Mouse (Mus musculus) stomach, embryonic 16.5 days (tissue): ENCODE data around the gene Spaca6. TPM values are rescaled to one million over a fixed set of nuclear protein-coding genes. Genes with fewer than 3 reads are reported as not detected.
"Not testable (repeated sequence)": the region's sequence is repeated elsewhere in the genome, so short reads cannot be mapped to it uniquely, and the experiment has no call there.

Source experiments
- ATAC-seq: fragments of 200-750 bp; cut with Nextera tagmentation; 2 replicates; pipeline ENCODE4 v1.8.0; 2017; ENCODE audit warnings: moderate number of reproducible peaks, moderate TSS enrichment; ENCODE audit not compliant: insufficient read depth, low FRiP score
- H3K27ac ChIP-seq: fragments of 300-500 bp; sonication (generic); 2 replicates; pipeline ENCODE4 v1.5.1; 2014; ENCODE audit warnings: low read length
- H3K27me3 ChIP-seq: fragments of 300-500 bp; sonication (generic); 2 replicates; pipeline ENCODE4 v1.6.1; 2014; ENCODE audit warnings: low read length, control low read depth, mixed read lengths; ENCODE audit not compliant: control insufficient read depth, insufficient read depth
- H3K36me3 ChIP-seq: fragments of 300-500 bp; sonication (generic); 2 replicates; pipeline ENCODE4 v1.6.1; 2014; ENCODE audit warnings: low read length; ENCODE audit not compliant: control insufficient read depth, insufficient read depth
- H3K4me1 ChIP-seq: fragments of 300-500 bp; sonication (generic); 2 replicates; pipeline ENCODE4 v1.6.1; 2014; ENCODE audit warnings: low read length, control low read depth, mixed read lengths; ENCODE audit not compliant: control insufficient read depth, insufficient read depth
- H3K4me2 ChIP-seq: fragments of 300-500 bp; sonication (generic); 2 replicates; pipeline ENCODE4 v1.6.1; 2014; ENCODE audit warnings: low read depth, low read length, mixed read lengths
- H3K4me3 ChIP-seq: fragments of 300-500 bp; sonication (generic); replicated peaks from 2 replicates; pipeline ENCODE4 v1.5.1; 2014; ENCODE audit warnings: mild to moderate bottlenecking, low read length
- H3K9ac ChIP-seq: fragments of 300-500 bp; sonication (generic); 2 replicates; pipeline ENCODE4 v1.6.1; 2014; ENCODE audit warnings: low read length
- H3K9me3 ChIP-seq: fragments of 300-500 bp; sonication (generic); replicated peaks from 2 replicates; pipeline ENCODE4 v1.6.1; 2016; ENCODE audit warnings: low read length, control low read depth; ENCODE audit not compliant: control insufficient read depth
- WGBS: fragments of 180-500 bp; shearing (Covaris S2); extraction: QIAGEN DNeasy Blood & Tissue Kit; methylation state at CpG from one replicate; pipeline ENCODE4 v1.1.7; 2014; 5-methylcytosine and 5-hydroxymethylcytosine counted together
- polyA plus RNA-seq: library from polyadenylated mRNA; unstranded; fragments of >200 nt; fragmentation: Nextera tagmentation; extraction: Ambion mirVana; gene quantifications from 2 replicates; pipeline ENCODE4 v1.2.1, GENCODE M21; 2015

The Spaca6 gene
- polyA plus RNA-seq, 1 experiment from 2014 or later, result 29.8 TPM

- Histone ChIP-seq H3K36me3 (peaks cover 12% of the 10 kb centered on the region; the same call in 1 of the 2 replicates), H3K27ac (no peak overlapping the region), H3K4me3 (no peak overlapping the region), H3K4me1 (peaks cover 35% of the 10 kb centered on the region), H3K9ac (no peak overlapping the region), H3K9me3 (no peaks in the 10 kb centered on the region), H3K27me3 (no peaks in the 10 kb centered on the region), H3K4me2 (peak overlapping the region; percentile 80)
- WGBS, result 97% methylated on average over 2 of the region's 2 CpGs
- no peak for ATAC-seq
Measured at GRCm38 (mm10) chr17:17839276-17839675, 12.3 kb downstream of the Spaca6 start.

GRCm38 (mm10) chr17:17840796-17841195 is 13.8 kb downstream of the Spaca6 start:
- no peaks in the 10 kb centered on the region for H3K9me3 ChIP-seq
- WGBS, result 85% methylated on average over 7 of the region's 7 CpGs
- H3K4me1 ChIP-seq, result peaks cover 25% of the 10 kb centered on the region
- no peak overlapping the region for H3K4me3 ChIP-seq
- no peak overlapping the region for H3K4me2 ChIP-seq
- peaks cover 12% of the 10 kb centered on the region; the same call in 1 of the 2 replicates for H3K36me3 ChIP-seq
- H3K27ac ChIP-seq, result no peak overlapping the region
- H3K9ac ChIP-seq, result no peak overlapping the region
- H3K27me3 ChIP-seq, result no peaks in the 10 kb centered on the region
- no peak for ATAC-seq

- Histone ChIP-seq H3K36me3 (peaks cover 12% of the 10 kb centered on the region; the same call in 1 of the 2 replicates), H3K4me1 (peaks cover 2% of the 10 kb centered on the region), H3K4me2 (no peak overlapping the region), H3K9me3 (no peaks in the 10 kb centered on the region), H3K27me3 (no peaks in the 10 kb centered on the region), H3K4me3 (no peak overlapping the region), H3K27ac (no peak overlapping the region), H3K9ac (no peak overlapping the region)
- 72% methylated on average over 27 of the region's 27 CpGs for WGBS
- peak; percentile 59; the same call in 1 of the 2 replicates for ATAC-seq
Measured at GRCm38 (mm10) chr17:17843534-17844261, 16.7 kb downstream of the Spaca6 start.

GRCm38 (mm10) chr17:17844606-17845005 is 17.6 kb downstream of the Spaca6 start:
- H3K4me1 ChIP-seq, H3K27me3 ChIP-seq, H3K9ac ChIP-seq, ATAC-seq, H3K4me3 ChIP-seq, H3K27ac ChIP-seq, H3K4me2 ChIP-seq, H3K9me3 ChIP-seq: not testable (repeated sequence)
- 74% methylated on average over 3 of the region's 3 CpGs for WGBS
- peaks cover 12% of the 10 kb centered on the region; the same call in 1 of the 2 replicates for H3K36me3 ChIP-seq

GRCm38 (mm10) chr17:17845187-17846027 is 18.4 kb downstream of the Spaca6 start:
- H3K36me3 ChIP-seq, result peaks cover 12% of the 10 kb centered on the region; the same call in 1 of the 2 replicates
- ATAC-seq, result no peak

GRCm38 (mm10) chr17:17848988-17849387 is 22.0 kb downstream of the Spaca6 start:
- 74% methylated on average over 2 of the region's 2 CpGs for WGBS
- Histone ChIP-seq H3K9me3 (no peaks in the 10 kb centered on the region), H3K27me3 (no peaks in the 10 kb centered on the region), H3K4me2 (no peak overlapping the region), H3K9ac (no peak overlapping the region), H3K27ac (no peak overlapping the region), H3K4me3 (no peak overlapping the region), H3K4me1 (no peaks in the 10 kb centered on the region), H3K36me3 (no peaks in the 10 kb centered on the region)
- no peak for ATAC-seq

More at GRCm38 (mm10) chr17:17845187-17846027, 18.4 kb downstream of the Spaca6 start:
- Histone ChIP-seq H3K4me2 (no peak overlapping the region), H3K4me3 (no peak overlapping the region), H3K4me1 (no peaks in the 10 kb centered on the region), H3K9ac (no peak overlapping the region), H3K27ac (no peak overlapping the region), H3K27me3 (no peaks in the 10 kb centered on the region), H3K9me3 (no peaks in the 10 kb centered on the region)
- 71% methylated on average over 10 of the region's 10 CpGs for WGBS

GRCm38 (mm10) chr17:17849906-17850712 is 23.2 kb downstream of the Spaca6 start:
- Histone ChIP-seq H3K27me3 (no peaks in the 10 kb centered on the region), H3K9ac (no peak overlapping the region), H3K4me2 (peak overlapping the region; percentile 27; the same call in 1 of the 2 replicates), H3K4me1 (no peaks in the 10 kb centered on the region), H3K4me3 (peak overlapping the region; percentile 5; the same call in 1 of the 2 replicates), H3K27ac (no peak overlapping the region), H3K36me3 (no peaks in the 10 kb centered on the region), H3K9me3 (no peaks in the 10 kb centered on the region)
- WGBS, result 33% methylated on average over 55 of the region's 55 CpGs
- ATAC-seq, result peak; percentile 17; the same call in 1 of the 2 replicates

- no peaks in the 10 kb centered on the region for H3K4me1 ChIP-seq
- WGBS, result 29% methylated on average over 8 of the region's 8 CpGs
- H3K36me3 ChIP-seq, result no peaks in the 10 kb centered on the region
- no peaks in the 10 kb centered on the region for H3K27me3 ChIP-seq
- no peak within 1 kb of the TSS for H3K9ac ChIP-seq
- H3K27ac ChIP-seq, result no peak within 1 kb of the TSS
- peak; percentile 31; the same call in 1 of the 2 replicates for ATAC-seq
- no peak within 1 kb of the TSS for H3K4me2 ChIP-seq
- no peaks in the 10 kb centered on the region for H3K9me3 ChIP-seq
- no peak within 1 kb of the TSS for H3K4me3 ChIP-seq
Measured at GRCm38 (mm10) chr17:17855064-17855838, 28.3 kb downstream of the Spaca6 start, which contains the start of gene Has1. TSS of gene Has1 (minus strand) at chr17:17855205.
